Mouse (Mus musculus) cerebellum, postnatal 25 days (tissue): ENCODE measurements around the gene Adamts8.

ENCODE experiments used
- DNase-seq, 2 experiments: peaks; one replicate each; pipeline ENCODE4 v3.0.0; 2021; ENCODE audit warnings: mixed read lengths in 2 of 2

The Adamts8 gene

DNA sequence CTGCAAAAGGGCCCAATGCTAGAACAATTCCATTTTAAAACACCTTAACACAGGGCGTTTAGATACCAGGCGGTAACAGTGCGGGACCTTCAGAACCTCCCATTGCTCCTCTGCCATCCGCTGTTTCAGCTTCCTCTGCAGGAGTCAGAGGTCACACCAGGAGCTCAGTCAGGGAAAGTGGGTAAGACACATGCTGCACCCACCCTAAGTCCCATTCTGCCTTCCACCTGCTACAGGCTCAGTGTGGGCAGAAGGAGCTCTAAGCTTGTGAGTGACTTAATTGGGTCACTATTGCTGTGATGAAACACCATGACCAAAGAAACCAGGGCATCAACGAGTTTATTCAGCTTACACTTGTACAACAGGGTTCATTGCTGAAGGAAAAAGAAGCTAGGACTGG lies 50.7 kb downstream of the Adamts8 start:
- no peak for DNase-seq

DNA sequence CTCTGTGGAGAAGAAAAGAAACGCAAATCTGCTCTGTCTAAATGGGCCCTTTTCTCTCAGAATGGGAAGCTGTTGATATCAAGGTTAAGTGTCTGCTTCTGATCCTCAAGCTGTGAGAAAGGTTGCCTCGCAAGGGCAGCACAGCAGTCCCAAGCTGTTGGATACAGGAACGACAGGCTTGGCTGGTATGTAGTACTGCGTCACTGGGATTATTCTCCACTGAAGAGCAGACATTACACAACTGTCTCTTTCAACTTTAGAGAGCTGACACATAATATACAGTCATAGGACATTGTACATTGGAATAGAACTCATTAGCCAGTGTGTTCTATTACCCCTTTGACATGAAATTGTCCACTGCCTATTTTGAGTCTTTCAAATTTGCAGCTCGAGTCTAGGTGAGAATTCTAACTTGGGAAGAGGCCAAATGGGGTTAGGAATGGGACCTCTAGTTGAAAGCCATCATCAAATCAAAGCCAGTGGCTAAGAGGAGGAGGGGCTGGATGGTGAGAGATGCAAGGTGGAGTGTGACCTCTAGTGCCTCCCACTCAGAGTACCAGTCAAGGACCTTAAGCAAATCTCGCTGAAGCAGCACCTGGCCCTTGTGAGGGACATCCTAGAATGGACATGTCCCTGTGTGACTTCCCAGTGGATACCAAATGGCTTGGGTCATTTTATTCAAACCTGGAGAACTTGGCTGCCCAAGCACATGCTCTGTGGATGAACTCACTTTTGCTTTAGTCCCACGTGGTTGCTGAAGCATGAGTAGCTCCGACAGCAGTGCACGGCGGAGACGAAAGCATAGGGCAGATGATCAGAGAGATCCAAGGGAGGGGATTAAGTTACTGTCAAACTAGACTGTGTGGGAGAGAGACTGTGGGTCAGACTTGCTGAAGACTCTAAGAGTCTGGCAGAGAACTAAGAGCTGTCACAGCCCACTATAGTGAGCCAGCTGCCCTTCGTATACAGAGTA lies 54.5 kb downstream of the Adamts8 start:
- DNase-seq: no peak

DNA sequence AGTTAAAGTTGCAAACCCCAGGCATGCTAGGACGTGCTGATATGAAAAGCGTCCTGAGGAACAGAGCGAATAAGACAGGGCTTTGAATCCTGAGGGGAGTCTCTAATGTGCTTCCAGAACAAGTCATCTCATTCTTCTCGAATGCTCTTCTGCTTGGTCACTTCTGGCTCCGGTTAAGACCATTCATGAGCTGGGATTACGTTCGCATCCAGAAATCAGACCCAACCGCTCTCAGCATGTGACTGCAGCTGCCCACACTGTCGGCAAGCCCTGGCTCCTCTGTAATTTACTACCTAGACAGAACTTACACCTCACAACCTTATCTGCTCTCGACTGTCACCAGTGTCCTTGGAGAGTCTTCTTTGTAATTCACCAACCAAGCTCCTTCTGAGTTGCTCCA lies 58.3 kb downstream of the Adamts8 start:
- no peak for DNase-seq

DNA sequence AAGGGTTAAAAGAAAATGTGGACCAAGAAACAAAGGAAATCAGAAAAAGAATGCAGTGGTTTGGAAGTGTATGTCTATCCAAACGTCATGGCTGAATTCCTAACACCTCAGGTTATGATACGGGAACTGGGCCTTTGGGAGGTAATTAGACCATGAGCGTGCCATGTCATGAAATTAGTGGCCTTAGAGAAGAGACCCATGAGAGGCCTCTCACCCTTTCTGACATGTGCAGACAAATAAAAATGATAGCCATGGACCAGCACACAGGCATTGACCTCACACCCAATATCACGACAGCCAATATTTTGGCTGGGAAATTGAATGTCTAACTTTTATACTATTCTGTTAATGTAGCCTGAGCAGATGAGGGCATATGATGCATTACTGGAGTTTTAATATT lies 60.2 kb downstream of the Adamts8 start:
- no peak for DNase-seq

DNA sequence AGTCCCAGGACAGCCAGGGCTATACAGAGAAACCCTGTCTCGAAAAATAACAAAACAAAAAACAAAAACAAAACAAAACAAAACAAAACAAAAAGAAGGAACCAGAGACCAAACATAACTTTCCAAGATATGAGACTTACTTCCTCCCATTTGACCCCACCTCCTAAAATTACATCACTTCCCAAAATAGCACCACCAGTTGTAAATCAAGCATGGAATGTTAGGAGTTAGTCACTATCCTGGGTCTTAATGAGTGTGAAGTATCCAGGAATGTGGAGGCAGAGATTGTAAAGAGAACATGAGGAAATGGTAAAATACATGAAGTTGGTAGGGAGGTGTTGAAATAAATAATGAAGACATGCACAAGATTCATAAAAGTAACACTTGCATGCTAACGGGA lies 67.0 kb downstream of the Adamts8 start:
- DNase-seq: no peak

DNA sequence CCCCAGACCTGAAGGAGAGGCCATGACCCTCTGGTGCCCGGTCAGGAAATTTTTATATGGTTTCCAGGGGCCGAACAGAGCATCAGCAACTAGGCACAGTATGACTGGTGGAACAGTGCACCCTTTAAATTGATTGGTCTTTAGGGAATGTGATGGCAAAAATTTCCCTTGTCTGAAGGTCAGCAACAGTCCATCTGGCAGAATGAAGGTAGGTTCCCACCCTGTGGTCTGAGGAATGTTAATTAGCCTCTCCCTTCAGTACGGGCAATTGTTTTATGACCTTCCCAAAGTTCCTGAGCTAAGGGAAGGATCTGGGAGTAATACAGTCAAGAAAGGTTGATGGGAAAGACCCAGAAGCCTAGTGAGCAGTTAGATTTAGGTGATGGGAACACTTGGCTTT lies 67.7 kb downstream of the Adamts8 start:
- no peak for DNase-seq

DNA sequence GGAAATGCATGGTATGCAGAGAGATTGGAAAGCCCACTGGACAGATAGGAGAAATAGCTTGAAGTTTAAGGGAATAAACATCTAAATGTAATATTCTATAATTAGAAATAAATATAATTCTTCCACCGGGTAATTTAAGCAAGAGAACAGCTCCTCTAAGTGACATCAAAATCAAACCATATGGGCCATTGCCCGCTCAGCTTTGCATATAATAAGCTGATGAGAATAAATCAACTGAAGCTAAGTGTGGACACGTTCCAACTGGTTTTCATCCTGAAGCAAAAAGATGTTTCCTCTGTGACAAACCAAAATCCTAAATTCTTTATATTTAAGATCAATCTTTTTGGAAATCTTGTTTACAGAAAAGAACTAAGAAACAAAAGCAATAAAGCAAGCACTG lies 68.4 kb downstream of the Adamts8 start:
- no peak for DNase-seq

DNA sequence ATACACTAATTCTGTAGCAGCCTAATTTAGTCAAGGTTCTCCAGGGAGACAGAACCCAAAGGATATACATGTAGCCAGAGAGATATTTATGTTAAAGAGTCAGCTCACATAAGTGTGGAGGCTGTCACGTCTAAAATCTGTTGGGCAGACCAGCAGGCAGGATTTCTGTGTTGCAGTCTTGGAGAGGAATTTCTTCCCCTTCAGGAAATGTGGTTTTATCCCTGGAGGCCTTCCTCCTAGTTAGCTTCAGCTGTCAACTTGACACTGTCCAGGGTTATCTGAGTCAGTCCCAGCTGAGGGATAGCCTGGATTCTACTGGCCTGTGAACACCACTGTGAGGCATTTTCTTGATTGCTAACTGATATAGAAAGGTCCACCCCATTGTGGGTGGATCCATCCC lies 69.2 kb downstream of the Adamts8 start:
- DNase-seq: no peak

DNA sequence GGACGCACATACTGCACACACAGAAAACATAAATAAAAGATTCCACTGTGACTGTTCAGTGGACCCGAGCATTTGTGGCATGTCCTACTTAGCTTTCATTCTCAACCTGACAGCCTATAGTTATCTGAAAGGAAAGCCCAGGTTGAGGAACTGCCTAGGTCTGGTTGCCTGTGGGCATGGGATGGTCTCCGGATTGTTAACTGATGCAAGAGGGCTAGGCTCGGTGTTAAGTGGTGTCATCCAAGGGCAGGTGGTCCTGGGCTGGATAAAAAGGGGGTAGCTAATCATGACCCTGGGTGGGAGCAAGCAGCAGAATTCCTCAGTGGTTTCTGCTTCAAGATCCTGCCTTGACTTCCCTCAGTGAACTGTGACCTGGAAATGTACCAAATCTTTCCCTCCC lies 70.3 kb downstream of the Adamts8 start:
- DNase-seq: no peak

DNA sequence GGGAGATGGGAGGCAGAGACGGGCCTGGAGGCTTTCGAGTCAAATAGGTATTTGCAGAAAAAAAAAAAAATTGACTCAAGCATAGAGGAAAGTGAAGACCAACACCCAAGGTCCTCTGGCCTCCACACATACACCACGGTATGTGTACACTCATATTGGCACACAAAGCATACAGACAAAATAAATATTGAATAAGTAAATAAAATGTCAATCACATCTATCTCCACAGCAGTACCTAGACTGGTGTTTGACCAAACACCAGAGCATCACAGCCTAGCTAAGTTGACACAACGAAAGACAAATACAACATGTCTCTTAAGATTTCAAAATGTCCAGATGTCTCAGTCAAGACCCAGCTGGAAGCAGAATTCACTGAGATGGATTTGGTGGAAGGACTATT lies 71.1 kb downstream of the Adamts8 start:
- no peak for DNase-seq
